Comparison of ENCODE assay signal across 9 mouse cellular contexts in the genomic region with DNA sequence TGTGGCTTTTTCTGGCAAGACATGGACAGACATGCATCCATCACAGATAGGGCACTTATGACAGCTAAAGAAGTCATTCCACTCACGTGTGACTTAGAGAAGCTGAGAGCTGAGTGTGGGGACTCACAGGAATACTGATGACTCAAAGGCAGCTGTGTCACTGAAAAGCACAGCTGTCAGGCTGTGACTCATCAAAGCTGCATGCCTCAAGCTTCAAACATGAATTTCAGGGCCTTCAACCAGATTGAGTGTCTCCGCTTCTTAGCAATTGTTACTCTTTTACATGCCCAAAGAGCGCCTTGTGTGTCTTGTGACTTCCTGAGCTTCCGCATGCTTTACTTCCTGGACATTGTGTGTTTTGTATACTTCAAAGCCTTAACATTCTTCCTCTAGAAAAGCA.
DNase-seq lines count a peak whose midpoint lies in the region; ATAC-seq lines count a peak whose summit lies in the region.
"Had no signal": no experiment of that assay in that cellular context is flagged by ENCODE, and none has a peak within 500 bp of the region (broad histone marks: within the 10 kb centered on the region; RNA-seq: fewer than 3 reads in every experiment).

No protein-coding gene starts in this region.

- no peaks in the 10 kb centered on the region for H3K27me3 ChIP-seq in hindbrain, embryonic 11.5 days (ENCODE audit: control insufficient read depth, insufficient read depth, low read length)
- no peaks in the 10 kb centered on the region for H3K27me3 ChIP-seq in hindbrain, embryonic 10.5 days (ENCODE audit: insufficient read depth, poor library complexity, severe bottlenecking)
- H3K27me3 ChIP-seq in lung, embryonic 15.5 days: no peaks in the 10 kb centered on the region

- 0 out of 2 replicates have a peak, but pooled peaks have one; percentile 27 for ATAC-seq in hindbrain, embryonic 11.5 days (ENCODE audit: low FRiP score)
- ATAC-seq in lung, embryonic 15.5 days (ENCODE audit: borderline replicate concordance, extremely low read depth, low FRiP score, low TSS enrichment): peak; percentile 49; the same call in 1 of the 2 replicates
- ATAC-seq in activated CD4-positive, CD25-positive, alpha-beta regulatory T cell, adult 4 months: no peak

- no peaks in the 10 kb centered on the region for H3K4me1 ChIP-seq in hindbrain, embryonic 11.5 days (replicated peaks; ENCODE audit: control insufficient read depth, insufficient read depth, low read length)
- no peaks in the 10 kb centered on the region for H3K4me1 ChIP-seq in hindbrain, embryonic 10.5 days (replicated peaks)
- H3K4me1 ChIP-seq in lung, embryonic 15.5 days: no peaks in the 10 kb centered on the region

- no peak overlapping the region for H3K4me2 ChIP-seq in hindbrain, embryonic 11.5 days (replicated peaks; ENCODE audit: low read depth, low read length)
- H3K4me2 ChIP-seq in lung, embryonic 15.5 days: no peak overlapping the region

- WGBS in hindbrain, embryonic 11.5 days: 80% methylated on average over 4 of the region's 4 CpGs
- 76% methylated on average over 4 of the region's 4 CpGs for WGBS in hindbrain, embryonic 10.5 days
- 55% methylated on average over 4 of the region's 4 CpGs for WGBS in lung, embryonic 15.5 days

- H3K9me3 ChIP-seq in hindbrain, embryonic 11.5 days (ENCODE audit: control insufficient read depth, low read length): no peaks in the 10 kb centered on the region
- H3K9me3 ChIP-seq in hindbrain, embryonic 10.5 days: no peaks in the 10 kb centered on the region
- no peaks in the 10 kb centered on the region for H3K9me3 ChIP-seq in lung, embryonic 15.5 days

- no peaks in the 10 kb centered on the region for H3K36me3 ChIP-seq in hindbrain, embryonic 11.5 days (ENCODE audit: control insufficient read depth, insufficient read depth, low read length)
- H3K36me3 ChIP-seq in hindbrain, embryonic 10.5 days: no peaks in the 10 kb centered on the region
- no peaks in the 10 kb centered on the region for H3K36me3 ChIP-seq in lung, embryonic 15.5 days

- DNase-seq in hindbrain, embryonic 11.5 days (ENCODE audit: low spot score): no peak
- DNase-seq in hindbrain, embryonic 10.5 days (ENCODE audit: low spot score): no peak
- peak; percentile 1 for DNase-seq in 416B (ENCODE audit: low read depth)
- peak; percentile 4 for DNase-seq in embryo, embryonic 10.5 days (ENCODE audit: low spot score)
- no peak for DNase-seq in spleen, postnatal 10 days (ENCODE audit: low spot score in 2 of 2)
- no peak for DNase-seq in testis, postnatal 10 days (ENCODE audit: low spot score)
- DNase-seq: kidney, adult 8-10 months had no signal

- no peak overlapping the region for H3K9ac ChIP-seq in hindbrain, embryonic 11.5 days (ENCODE audit: low read depth, low read length)
- no peak overlapping the region for H3K9ac ChIP-seq in lung, embryonic 15.5 days

- no peak overlapping the region for H3K4me3 ChIP-seq in hindbrain, embryonic 11.5 days (ENCODE audit: low read depth, low read length)
- no peak overlapping the region for H3K4me3 ChIP-seq in hindbrain, embryonic 10.5 days
- no peak overlapping the region for H3K4me3 ChIP-seq in lung, embryonic 15.5 days

- no peak overlapping the region for H3K27ac ChIP-seq in hindbrain, embryonic 11.5 days (ENCODE audit: low read depth, low read length)
- no peak overlapping the region for H3K27ac ChIP-seq in hindbrain, embryonic 10.5 days
- no peak overlapping the region for H3K27ac ChIP-seq in lung, embryonic 15.5 days

Comparison
In these comparisons a context has a peak if more than half of its experiments do, and no peak if none do; other contexts are left out.
1. DNase-seq: peak in 416B (single experiment) and embryo, embryonic 10.5 days (single experiment); none in hindbrain, embryonic 11.5 days (single experiment), hindbrain, embryonic 10.5 days (single experiment), spleen, postnatal 10 days (0 of 2) and testis, postnatal 10 days (single experiment).